Mouse (Mus musculus) activated CD4-positive, CD25-positive, alpha-beta regulatory T cell, adult 4 months (primary cell): Measurements from ENCODE around the gene Tbc1d1. TPM values are rescaled to one million over a fixed set of nuclear protein-coding genes. Genes with fewer than 3 reads are reported as not detected.

Experiments
- ATAC-seq: one replicate; pipeline ENCODE4 v1.8.0; 2017
- polyA plus RNA-seq, 2 experiments: library from polyadenylated mRNA; unstranded; fragments of 100-300 nt; shearing (Covaris generic); gene quantifications; one replicate each; pipeline ENCODE4 v1.2.1; 2017

The Tbc1d1 gene
- polyA plus RNA-seq, 2 experiments from 2014 or later, result 36.6 to 37.7 TPM

- ATAC-seq, result no peak
These were observed 233.3 kb downstream of the Tbc1d1 start for GRCm38 (mm10) chr5:64389202-64389929.

- ATAC-seq, result peak; percentile 59
These were observed 235.2 kb downstream of the Tbc1d1 start for GRCm38 (mm10) chr5:64391346-64391745.

- ATAC-seq, result no peak
These were observed 236.4 kb downstream of the Tbc1d1 start for GRCm38 (mm10) chr5:64392426-64393020.

GRCm38 (mm10) chr5:64393530-64393929 lies 237.4 kb downstream of the Tbc1d1 start:
- ATAC-seq, result no peak

- no peak for ATAC-seq
These were observed 242.1 kb downstream of the Tbc1d1 start for GRCm38 (mm10) chr5:64398155-64398554.

- no peak for ATAC-seq
These were observed 244.6 kb downstream of the Tbc1d1 start for GRCm38 (mm10) chr5:64400742-64401141.

Other genes starting within 250 kb of the Tbc1d1 start
- gene Rell1, start 187.4 kb upstream of the Tbc1d1 start, polyA plus RNA-seq, result 1 to 10 TPM; 4.0 to 7.6 TPM
- gene Pgm2, start 63.4 kb upstream of the Tbc1d1 start, polyA plus RNA-seq, result 10 to 100 TPM; 31.3 to 32.2 TPM